Mouse (Mus musculus) intestine, embryonic 16.5 days (tissue): ENCODE results near the gene Gnat1. TPM values are rescaled to one million over a fixed set of nuclear protein-coding genes. Genes with fewer than 3 reads are reported as not detected.
A peak's percentile ranks its signal among the peaks of the same experiment; 100 is the strongest.

Experiments used
- ATAC-seq: fragments of 200-750 bp; cut with Nextera tagmentation; 2 replicates; pipeline ENCODE4 v1.8.0; 2017; ENCODE audit warnings: moderate TSS enrichment, moderate library complexity
- H3K27ac ChIP-seq: fragments of 300-500 bp; sonication (generic); 2 replicates; pipeline ENCODE4 v1.5.1; 2014; ENCODE audit warnings: mild to moderate bottlenecking, low read length
- H3K27me3 ChIP-seq: fragments of 300-500 bp; sonication (generic); replicated peaks from 2 replicates; pipeline ENCODE4 v1.6.1; 2014; ENCODE audit warnings: low read length, control low read depth, mixed read lengths; ENCODE audit not compliant: control insufficient read depth, insufficient read depth
- H3K36me3 ChIP-seq: fragments of 300-500 bp; sonication (generic); 2 replicates; pipeline ENCODE4 v1.6.1; 2014; ENCODE audit warnings: low read length, control low read depth; ENCODE audit not compliant: control insufficient read depth, insufficient read depth
- H3K4me1 ChIP-seq: fragments of 300-500 bp; sonication (generic); 2 replicates; pipeline ENCODE4 v1.6.1; 2014; ENCODE audit warnings: low read length, control low read depth, mixed read lengths; ENCODE audit not compliant: control insufficient read depth, insufficient read depth
- H3K4me2 ChIP-seq: fragments of 300-500 bp; sonication (generic); 2 replicates; pipeline ENCODE4 v1.6.1; 2014; ENCODE audit warnings: low read depth, low read length, control low read depth
- H3K4me3 ChIP-seq: fragments of 300-500 bp; sonication (generic); 2 replicates; pipeline ENCODE4 v1.5.1; 2014; ENCODE audit warnings: mild to moderate bottlenecking, low read length
- H3K9ac ChIP-seq: fragments of 300-500 bp; sonication (generic); 2 replicates; pipeline ENCODE4 v1.6.1; 2014; ENCODE audit warnings: low read depth, low read length
- H3K9me3 ChIP-seq: fragments of 300-500 bp; sonication (generic); 2 replicates; pipeline ENCODE4 v1.6.1; 2016; ENCODE audit warnings: low read length, control low read depth; ENCODE audit not compliant: control insufficient read depth
- WGBS: fragments of 180-500 bp; shearing (Covaris S2); extraction: QIAGEN DNeasy Blood & Tissue Kit; methylation state at CpG from one replicate; pipeline ENCODE4 v1.1.7; 2014; 5-methylcytosine and 5-hydroxymethylcytosine counted together
- polyA plus RNA-seq: library from polyadenylated mRNA; unstranded; fragments of >200 nt; fragmentation: Nextera tagmentation; extraction: Ambion mirVana; gene quantifications from 2 replicates; pipeline ENCODE4 v1.2.1, GENCODE M21; 2015

The Gnat1 gene
- polyA plus RNA-seq, 1 experiment from 2014 or later = 1.6 TPM

GRCm38 (mm10) chr9:107657144-107657543 is 22.4 kb downstream of the Gnat1 start:
- Histone ChIP-seq H3K27me3 (no peaks in the 10 kb centered on the region), H3K27ac (no peak overlapping the region), H3K4me1 (peaks cover 12% of the 10 kb centered on the region), H3K4me2 (no peak overlapping the region), H3K9me3 (no peaks in the 10 kb centered on the region), H3K36me3 (no peaks in the 10 kb centered on the region), H3K9ac (no peak overlapping the region), H3K4me3 (no peak overlapping the region)
- 87% methylated on average over 5 of the region's 5 CpGs for WGBS
- no peak for ATAC-seq

DNA sequence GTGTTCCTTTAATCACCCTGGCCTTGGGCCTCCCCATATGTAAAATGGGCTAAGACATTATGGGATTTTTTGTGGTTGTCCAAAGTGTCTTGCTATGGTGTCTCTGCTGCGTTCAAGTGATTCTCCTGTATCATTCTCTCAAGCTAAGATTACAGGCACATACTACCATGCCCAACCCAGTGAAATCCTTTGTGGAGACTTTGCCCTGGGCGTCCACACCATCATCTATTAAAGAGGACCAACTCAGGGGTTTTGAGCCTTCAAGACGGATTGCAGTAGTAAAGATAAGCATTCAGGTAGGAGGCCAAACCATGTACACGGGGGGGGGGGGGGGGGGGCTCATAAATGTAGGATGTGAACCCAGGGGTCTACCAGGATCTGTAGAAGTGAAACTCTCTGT is 24.9 kb downstream of the Gnat1 start:
- Histone ChIP-seq H3K36me3 (no peaks in the 10 kb centered on the region), H3K4me2 (no peak overlapping the region), H3K4me3 (no peak overlapping the region), H3K9ac (no peak overlapping the region), H3K27ac (peak overlapping the region; percentile 65), H3K9me3 (no peaks in the 10 kb centered on the region), H3K4me1 (peaks cover 12% of the 10 kb centered on the region), H3K27me3 (no peaks in the 10 kb centered on the region)
- 55% methylated on average over 4 of the region's 4 CpGs for WGBS
- peak; percentile 55 for ATAC-seq

DNA sequence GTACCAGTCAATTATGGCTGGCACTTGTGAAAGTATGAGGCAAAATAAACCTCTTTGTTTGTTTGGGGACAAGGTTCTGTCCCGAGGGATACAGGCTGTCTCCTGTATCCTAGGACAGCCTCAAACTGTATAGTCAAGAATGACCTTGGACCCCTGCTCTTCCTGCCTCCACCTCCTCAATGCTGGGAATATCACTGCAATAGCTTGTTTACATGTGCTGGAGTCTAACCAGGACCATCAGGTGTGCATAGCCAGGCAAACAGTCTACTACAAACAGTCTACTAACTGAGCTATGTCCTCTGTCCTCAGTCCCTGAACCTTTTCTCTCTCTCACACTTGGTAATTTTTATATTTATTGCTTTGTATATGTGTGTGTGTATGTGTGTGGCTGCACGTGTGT is 26.0 kb downstream of the Gnat1 start:
- ATAC-seq = no peak; the same call in 1 of the 2 replicates
- no peaks in the 10 kb centered on the region for H3K9me3 ChIP-seq
- no peak overlapping the region for H3K9ac ChIP-seq
- no peak overlapping the region for H3K27ac ChIP-seq
- H3K36me3 ChIP-seq = no peaks in the 10 kb centered on the region
- peaks cover 12% of the 10 kb centered on the region for H3K4me1 ChIP-seq
- H3K27me3 ChIP-seq = no peaks in the 10 kb centered on the region
- WGBS = 68% methylated on average over 2 of the region's 2 CpGs
- no peak overlapping the region for H3K4me3 ChIP-seq
- no peak overlapping the region for H3K4me2 ChIP-seq

GRCm38 (mm10) chr9:107650708-107651481 is 28.6 kb downstream of the Gnat1 start:
- H3K9me3 ChIP-seq = no peaks in the 10 kb centered on the region
- H3K36me3 ChIP-seq = no peaks in the 10 kb centered on the region
- no peaks in the 10 kb centered on the region for H3K27me3 ChIP-seq
- no peak overlapping the region for H3K4me2 ChIP-seq
- no peak for ATAC-seq
- H3K4me1 ChIP-seq = peaks cover 11% of the 10 kb centered on the region
- 32% methylated on average over 12 of the region's 12 CpGs for WGBS
- no peak overlapping the region for H3K9ac ChIP-seq
- H3K4me3 ChIP-seq = no peak overlapping the region
- H3K27ac ChIP-seq = no peak overlapping the region

DNA sequence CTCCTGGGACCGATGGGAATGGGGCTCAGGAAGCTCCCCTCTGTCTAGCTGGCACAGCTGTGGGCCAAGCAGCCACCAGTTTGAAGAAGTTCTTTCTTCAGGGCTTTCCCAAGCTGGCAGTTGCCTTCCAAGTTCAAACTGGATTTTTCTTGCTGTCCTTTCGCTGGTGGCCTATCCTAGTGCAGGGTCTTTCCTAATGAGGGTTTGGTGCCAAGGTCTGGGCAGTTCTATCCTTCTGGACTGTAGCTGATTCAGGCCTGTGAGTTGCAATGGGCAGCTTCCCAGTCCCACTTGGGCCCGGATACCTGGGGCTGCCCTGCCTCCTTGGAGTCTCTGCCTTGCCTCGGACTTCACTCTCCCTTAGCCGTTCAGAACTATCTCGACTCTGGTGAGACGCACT is 29.3 kb downstream of the Gnat1 start:
- H3K4me2 ChIP-seq = no peak overlapping the region
- no peak for ATAC-seq
- no peaks in the 10 kb centered on the region for H3K9me3 ChIP-seq
- no peaks in the 10 kb centered on the region for H3K36me3 ChIP-seq
- H3K4me3 ChIP-seq = no peak overlapping the region
- no peak overlapping the region for H3K9ac ChIP-seq
- 58% methylated on average over 7 of the region's 7 CpGs for WGBS
- peaks cover 5% of the 10 kb centered on the region for H3K4me1 ChIP-seq
- H3K27ac ChIP-seq = no peak overlapping the region
- H3K27me3 ChIP-seq = no peaks in the 10 kb centered on the region

DNA sequence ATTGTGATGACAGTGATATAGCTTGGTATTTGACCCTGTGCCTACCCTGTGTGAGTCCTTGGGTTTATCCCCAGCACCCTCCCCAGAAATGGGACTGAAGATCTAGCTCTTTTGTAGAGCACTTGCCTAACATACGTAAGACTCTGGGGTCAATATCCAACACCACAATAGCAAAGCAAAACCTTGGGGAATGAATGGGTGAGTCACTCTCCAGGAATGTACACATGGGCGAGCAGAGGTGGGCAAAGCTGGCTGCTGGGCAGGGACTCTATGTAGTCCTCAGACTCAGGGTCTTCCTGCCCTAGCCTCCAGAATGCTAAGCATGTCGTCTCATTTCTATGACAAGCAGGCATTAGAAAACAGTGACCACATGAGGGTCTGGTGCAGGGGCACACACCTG is 30.7 kb downstream of the Gnat1 start:
- Histone ChIP-seq H3K4me1 (0 out of 2 replicates have a peak, but pooled peaks cover 4% of the 10 kb centered on the region), H3K9me3 (no peaks in the 10 kb centered on the region), H3K27me3 (no peaks in the 10 kb centered on the region), H3K9ac (no peak overlapping the region), H3K4me2 (no peak overlapping the region), H3K36me3 (no peaks in the 10 kb centered on the region), H3K4me3 (no peak overlapping the region), H3K27ac (no peak overlapping the region)
- no peak for ATAC-seq
- 59% methylated on average over 3 of the region's 3 CpGs for WGBS

GRCm38 (mm10) chr9:107646975-107647374 is 32.5 kb downstream of the Gnat1 start:
- no peak for ATAC-seq
- Histone ChIP-seq H3K9me3 (no peaks in the 10 kb centered on the region), H3K4me3 (no peak overlapping the region), H3K27ac (no peak overlapping the region), H3K4me1 (0 out of 2 replicates have a peak, but pooled peaks cover 4% of the 10 kb centered on the region), H3K27me3 (no peaks in the 10 kb centered on the region), H3K36me3 (no peaks in the 10 kb centered on the region), H3K4me2 (no peak overlapping the region), H3K9ac (no peak overlapping the region)
- WGBS = 76% methylated on average over 6 of the region's 6 CpGs

DNA sequence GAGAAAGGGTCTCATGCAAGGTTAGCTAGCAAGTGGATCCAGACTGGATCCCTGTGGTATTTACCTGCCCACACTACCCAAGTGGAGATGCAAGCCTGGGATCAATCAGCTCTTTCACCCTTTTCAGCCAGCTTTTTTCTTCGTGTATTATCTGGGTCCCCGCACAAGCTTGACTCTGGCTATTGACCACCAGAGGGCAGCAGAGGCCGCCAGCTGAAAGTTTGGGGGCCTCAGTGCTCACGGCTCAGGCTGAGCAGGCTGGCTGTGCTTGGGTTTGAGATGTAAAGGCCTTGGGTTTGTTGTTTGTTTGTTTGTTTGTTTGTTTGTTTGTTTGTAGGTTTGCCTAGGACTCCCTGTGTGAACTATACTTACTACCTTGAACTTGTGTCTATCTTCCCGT is 33.9 kb downstream of the Gnat1 start:
- H3K9ac ChIP-seq = no peak overlapping the region
- H3K9me3 ChIP-seq = no peaks in the 10 kb centered on the region
- no peak overlapping the region for H3K27ac ChIP-seq
- peak; percentile 67 for ATAC-seq
- 0 out of 2 replicates have a peak, but pooled peaks cover 4% of the 10 kb centered on the region for H3K4me1 ChIP-seq
- 0 out of 2 replicates have a peak overlapping the region, but pooled peaks have one; percentile 81 for H3K4me2 ChIP-seq
- H3K27me3 ChIP-seq = no peaks in the 10 kb centered on the region
- H3K36me3 ChIP-seq = no peaks in the 10 kb centered on the region
- H3K4me3 ChIP-seq = no peak overlapping the region
- 15% methylated on average over 5 of the region's 5 CpGs for WGBS

GRCm38 (mm10) chr9:107645153-107645510 is 34.4 kb downstream of the Gnat1 start:
- peak overlapping the region; percentile 81 for H3K4me2 ChIP-seq
- no peaks in the 10 kb centered on the region for H3K36me3 ChIP-seq
- H3K27me3 ChIP-seq = no peaks in the 10 kb centered on the region
- H3K9me3 ChIP-seq = no peaks in the 10 kb centered on the region
- peak overlapping the region; percentile 49; the same call in 1 of the 2 replicates for H3K4me3 ChIP-seq
- peak overlapping the region; percentile 75 for H3K9ac ChIP-seq
- H3K4me1 ChIP-seq = peaks cover 6% of the 10 kb centered on the region; the same call in 1 of the 2 replicates
- peak; percentile 67 for ATAC-seq
- H3K27ac ChIP-seq = peak overlapping the region; percentile 50; the same call in 1 of the 2 replicates
- WGBS = 42% methylated on average over 7 of the region's 7 CpGs
